Mouse (Mus musculus) limb, embryonic 11.5 days (tissue): ENCODE results near the gene Ptrh1. TPM values are rescaled to one million over a fixed set of nuclear protein-coding genes. Genes with fewer than 3 reads are reported as not detected.

ENCODE experiments used
- ATAC-seq: fragments of 200-750 bp; cut with Nextera tagmentation; 2 replicates; pipeline ENCODE4 v1.8.0; 2017; ENCODE audit warnings: low read depth; ENCODE audit not compliant: insufficient number of reproducible peaks, low FRiP score, low TSS enrichment
- DNase-seq: peaks from one replicate; pipeline ENCODE4 v3.0.0-alpha.2; 2015; ENCODE audit warnings: low spot score
- H3K27ac ChIP-seq: fragments of 300-500 bp; sonication (generic); replicated peaks from 2 replicates; pipeline ENCODE4 v1.5.1; 2014; ENCODE audit warnings: low read depth, mild to moderate bottlenecking, low read length
- H3K27me3 ChIP-seq: fragments of 300-500 bp; sonication (generic); 2 replicates; pipeline ENCODE4 v1.6.1; 2014; ENCODE audit warnings: mild to moderate bottlenecking, low read length, mixed read lengths; ENCODE audit not compliant: control insufficient read depth, insufficient read depth
- H3K36me3 ChIP-seq: fragments of 300-500 bp; sonication (generic); 2 replicates; pipeline ENCODE4 v1.6.1; 2014; ENCODE audit warnings: mild to moderate bottlenecking, low read length, moderate library complexity, mixed read lengths; ENCODE audit not compliant: control insufficient read depth, insufficient read depth
- H3K4me1 ChIP-seq: fragments of 300-500 bp; sonication (generic); 2 replicates; pipeline ENCODE4 v1.6.1; 2014; ENCODE audit warnings: low read length, mixed read lengths; ENCODE audit not compliant: control insufficient read depth, insufficient read depth
- H3K4me2 ChIP-seq: fragments of 300-500 bp; sonication (generic); 2 replicates; pipeline ENCODE4 v1.6.1; 2014; ENCODE audit warnings: low read depth, mild to moderate bottlenecking, moderate library complexity; ENCODE audit not compliant: severe bottlenecking
- H3K4me3 ChIP-seq: fragments of 300-500 bp; sonication (generic); 2 replicates; pipeline ENCODE4 v1.5.1; 2014; ENCODE audit warnings: low read depth, low read length
- H3K9ac ChIP-seq: fragments of 300-500 bp; sonication (generic); 2 replicates; pipeline ENCODE4 v1.6.1; 2014; ENCODE audit warnings: mild to moderate bottlenecking, low read length
- H3K9me3 ChIP-seq: fragments of 300-500 bp; sonication (generic); 2 replicates; pipeline ENCODE4 v1.6.1; 2016; ENCODE audit warnings: low read length; ENCODE audit not compliant: control insufficient read depth
- WGBS: fragments of 180-500 bp; shearing (Covaris S2); extraction: QIAGEN DNeasy Blood & Tissue Kit; methylation state at CpG from one replicate; pipeline ENCODE4 v1.1.7; 2014; 5-methylcytosine and 5-hydroxymethylcytosine counted together
- polyA plus RNA-seq: library from polyadenylated mRNA; unstranded; fragments of >200 nt; fragmentation: Nextera tagmentation; extraction: Ambion mirVana; gene quantifications from 2 replicates; pipeline ENCODE4 v1.2.1, GENCODE M21; 2014

Ptrh1 gene
- polyA plus RNA-seq, 1 experiment from 2014 or later, result 5.2 TPM

DNA sequence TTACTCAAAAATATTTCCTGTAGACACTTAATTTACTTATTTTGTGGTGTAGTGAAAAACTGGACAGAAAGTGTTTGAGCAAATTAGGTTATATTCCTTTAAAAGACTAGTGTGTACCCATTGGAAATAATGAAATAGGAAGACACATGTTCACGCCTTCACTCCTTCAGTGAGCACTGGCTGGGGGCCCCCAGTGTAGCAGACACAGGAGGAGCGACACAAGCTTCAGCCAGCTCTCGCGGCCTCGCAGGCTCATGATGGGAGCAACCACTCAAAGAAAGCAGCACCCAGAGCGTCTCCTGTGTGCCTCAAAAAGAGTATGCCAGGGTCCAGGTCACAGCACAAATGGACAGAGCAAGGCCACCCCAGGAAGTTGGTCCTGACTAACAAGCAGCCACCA is 50.2 kb downstream of the Ptrh1 start:
- Histone ChIP-seq H3K27me3 (no peaks in the 10 kb centered on the region), H3K27ac (no peak overlapping the region), H3K4me3 (no peak overlapping the region), H3K36me3 (no peaks in the 10 kb centered on the region; the same call in 1 of the 2 replicates), H3K9me3 (no peaks in the 10 kb centered on the region), H3K4me1 (peaks cover 7% of the 10 kb centered on the region), H3K4me2 (no peak overlapping the region), H3K9ac (no peak overlapping the region)
- DNase-seq, result no peak
- no peak for ATAC-seq
- WGBS, result 93% methylated on average over 6 of the region's 6 CpGs

Other genes with a start within 250 kb of the Ptrh1 start
- 9.8 and 12.4 TPM in 2 replicates for gene Fam102a, start 240.5 kb upstream of the Ptrh1 start, polyA plus RNA-seq
- 89.0 and 98.6 TPM in 2 replicates for gene Dpm2, start 204.9 kb upstream of the Ptrh1 start, polyA plus RNA-seq
- gene Pip5kl1, start 201.0 kb upstream of the Ptrh1 start, polyA plus RNA-seq, result 3.3 and 4.0 TPM in 2 replicates
- gene 9430097D07Rik, start 200.1 kb upstream of the Ptrh1 start, polyA plus RNA-seq, result 0.33 and 0.34 TPM in 2 replicates
- gene St6galnac4, start 188.7 kb upstream of the Ptrh1 start, polyA plus RNA-seq, result 21.2 and 21.5 TPM in 2 replicates
- 6.5 and 7.5 TPM in 2 replicates for gene St6galnac6, start 176.1 kb upstream of the Ptrh1 start, polyA plus RNA-seq
- 25.4 and 29.8 TPM in 2 replicates for gene Ak1, start 154.0 kb upstream of the Ptrh1 start, polyA plus RNA-seq
- 19.3 TPM in 2 replicates for gene Eng, start 129.2 kb upstream of the Ptrh1 start, polyA plus RNA-seq
- 22.1 and 23.2 TPM in 2 replicates for gene Fpgs, start 71.6 kb upstream of the Ptrh1 start, polyA plus RNA-seq
- gene Cdk9, start 62.7 kb upstream of the Ptrh1 start, polyA plus RNA-seq, result 98.3 and 101 TPM in 2 replicates
- gene Sh2d3c, start 54.7 kb upstream of the Ptrh1 start, polyA plus RNA-seq, result 12.2 and 13.1 TPM in 2 replicates
- gene 6330409D20Rik, start 34.8 kb upstream of the Ptrh1 start, polyA plus RNA-seq, result 0.13 TPM in 1 of 2 replicates, not detected in the other
- gene Tor2a, start 18.6 kb upstream of the Ptrh1 start, polyA plus RNA-seq, result 58.5 and 60.2 TPM in 2 replicates
- gene Ttc16, start 153 bp upstream of the Ptrh1 start, polyA plus RNA-seq, result 0.13 and 0.56 TPM in 2 replicates
- gene Cfap157, start 8.6 kb downstream of the Ptrh1 start, polyA plus RNA-seq, result 0.27 and 0.37 TPM in 2 replicates
- 15.2 and 17.7 TPM in 2 replicates for gene Stxbp1, start 71.5 kb downstream of the Ptrh1 start, polyA plus RNA-seq
- gene Fam129b, start 100.3 kb downstream of the Ptrh1 start, polyA plus RNA-seq, result 18.6 and 23.2 TPM in 2 replicates
- gene Rpl12, start 185.8 kb downstream of the Ptrh1 start, polyA plus RNA-seq, result 191 and 198 TPM in 2 replicates
- gene Lrsam1, start 185.8 kb downstream of the Ptrh1 start, polyA plus RNA-seq, result 6.0 and 7.0 TPM in 2 replicates
- gene Slc2a8, start 206.3 kb downstream of the Ptrh1 start, polyA plus RNA-seq, result 10.9 and 14.2 TPM in 2 replicates